Mouse (Mus musculus): ENCODE data around the gene Sumo1.

DNA sequence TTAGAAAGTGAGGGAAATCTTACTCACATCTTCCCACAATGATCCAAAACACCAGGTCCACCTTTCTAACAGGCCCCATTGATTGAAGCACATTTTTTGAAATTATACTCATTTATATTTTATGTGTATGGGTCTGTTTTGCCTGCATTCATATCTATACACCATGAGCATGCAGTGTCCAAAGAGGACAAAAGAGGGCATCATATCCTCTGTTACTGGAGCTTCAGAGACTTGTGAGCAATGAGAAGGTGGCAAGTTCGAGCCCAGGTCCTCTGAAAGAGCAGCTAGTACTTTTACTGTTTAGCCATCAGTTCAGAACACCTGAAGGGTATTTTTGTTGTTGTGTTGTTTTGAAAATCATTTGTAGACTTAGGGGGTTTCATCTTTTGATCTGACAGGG lies 102.4 kb downstream of the Sumo1 start:
- TF ChIP-seq ZNF384 (IDR thresholded peaks at IDR 0.05; ENCODE audit: low read depth, low read length) (no peak), CHD2 (IDR thresholded peaks at IDR 0.05; ENCODE audit: low read depth, low read length) (no peak), HCFC1 (IDR thresholded peaks at IDR 0.05; ENCODE audit: borderline replicate concordance, insufficient read depth, low read length) (no peak)
